Mouse (Mus musculus): ENCODE measurements around the gene Rbl2.

GRCm38 (mm10) chr8:91134070-91134475, 64.2 kb downstream of the Rbl2 start:
- no peak; the same call in 1 of the 2 replicates for TF ChIP-seq CTCF (conservative IDR thresholded peaks at IDR 0.05; ENCODE audit: low read length)
- TF ChIP-seq POU5F1 (IDR thresholded peaks at IDR 0.05; ENCODE audit: borderline replicate concordance, low read length) = no peak

Measured in E14TG2a.4 (cell line).